Mouse (Mus musculus) limb, embryonic 10.5 days (tissue): ENCODE data around the gene Fam129c. TPM values are rescaled to one million over a fixed set of nuclear protein-coding genes. Genes with fewer than 3 reads are reported as not detected.

Experiments used
- DNase-seq: peaks from one replicate; pipeline ENCODE4 v3.0.0-alpha.2; 2017; ENCODE audit warnings: low spot score
- H3K27ac ChIP-seq: fragments of 300-500 bp; sonication (generic); 2 replicates; pipeline ENCODE4 v1.5.1; 2016; ENCODE audit warnings: mild to moderate bottlenecking
- H3K27me3 ChIP-seq: fragments of 300-500 bp; sonication (generic); 2 replicates; pipeline ENCODE4 v1.6.1; 2016; ENCODE audit warnings: low read depth, mild to moderate bottlenecking; ENCODE audit not compliant: poor library complexity, severe bottlenecking
- H3K36me3 ChIP-seq: fragments of 300-500 bp; sonication (generic); 2 replicates; pipeline ENCODE4 v1.6.1; 2016; ENCODE audit warnings: mild to moderate bottlenecking, moderate library complexity
- H3K4me1 ChIP-seq: fragments of 300-500 bp; sonication (generic); 2 replicates; pipeline ENCODE4 v1.6.1; 2016
- H3K4me3 ChIP-seq: fragments of 300-500 bp; sonication (generic); 2 replicates; pipeline ENCODE4 v1.5.1; 2016; ENCODE audit warnings: mild to moderate bottlenecking, moderate library complexity
- H3K9me3 ChIP-seq: fragments of 300-500 bp; sonication (generic); replicated peaks from 2 replicates; pipeline ENCODE4 v1.6.1; 2016; ENCODE audit warnings: mild to moderate bottlenecking
- WGBS: fragments of 180-500 bp; shearing (Covaris S2); methylation state at CpG from one replicate; pipeline ENCODE4 v1.1.7; 2016; 5-methylcytosine and 5-hydroxymethylcytosine counted together
- polyA plus RNA-seq: library from polyadenylated mRNA; unstranded; fragments of >200 nt; fragmentation: Nextera tagmentation; extraction: Ambion mirVana; gene quantifications from 2 replicates; pipeline ENCODE4 v1.2.1, GENCODE M21; 2016

The Fam129c gene
- polyA plus RNA-seq, 1 experiment from 2014 or later, result 4.0 TPM

- no peak for DNase-seq
- 10% methylated on average over 16 of the region's 16 CpGs for WGBS
- Histone ChIP-seq H3K9me3 (peaks cover 6% of the 10 kb centered on the region), H3K27me3 (peaks cover 43% of the 10 kb centered on the region), H3K4me3 (peak overlapping the region; percentile 61), H3K4me1 (peaks cover 37% of the 10 kb centered on the region), H3K36me3 (peaks cover 29% of the 10 kb centered on the region), H3K27ac (peak overlapping the region; percentile 82)
Measured at GRCm38 (mm10) chr8:71628396-71629095, 31.1 kb downstream of the Fam129c start.

GRCm38 (mm10) chr8:71629096-71629697 lies 31.7 kb downstream of the Fam129c start:
- peaks cover 43% of the 10 kb centered on the region for H3K4me1 ChIP-seq
- WGBS, result under 1% methylated on average over 50 of the region's 55 CpGs
- H3K36me3 ChIP-seq, result peaks cover 23% of the 10 kb centered on the region
- H3K27me3 ChIP-seq, result peaks cover 50% of the 10 kb centered on the region
- peak overlapping the region; percentile 82 for H3K27ac ChIP-seq
- H3K9me3 ChIP-seq, result peaks cover 6% of the 10 kb centered on the region
- DNase-seq, result peak; percentile 97
- H3K4me3 ChIP-seq, result peak overlapping the region; percentile 61

GRCm38 (mm10) chr8:71629781-71630212 lies 32.3 kb downstream of the Fam129c start:
- peak; percentile 59 for DNase-seq
- H3K9me3 ChIP-seq, result peaks cover 6% of the 10 kb centered on the region
- peaks cover 17% of the 10 kb centered on the region for H3K36me3 ChIP-seq
- H3K4me1 ChIP-seq, result peaks cover 48% of the 10 kb centered on the region
- 5% methylated on average over 25 of the region's 25 CpGs for WGBS
- peak overlapping the region; percentile 61 for H3K4me3 ChIP-seq
- H3K27ac ChIP-seq, result peak overlapping the region; percentile 82
- H3K27me3 ChIP-seq, result peaks cover 56% of the 10 kb centered on the region

GRCm38 (mm10) chr8:71630761-71631160 lies 33.3 kb downstream of the Fam129c start:
- H3K36me3 ChIP-seq, result peaks cover 7% of the 10 kb centered on the region
- H3K4me3 ChIP-seq, result no peak overlapping the region
- no peak for DNase-seq
- peaks cover 65% of the 10 kb centered on the region for H3K27me3 ChIP-seq
- peaks cover 48% of the 10 kb centered on the region for H3K4me1 ChIP-seq
- peaks cover 6% of the 10 kb centered on the region for H3K9me3 ChIP-seq
- no peak overlapping the region for H3K27ac ChIP-seq
- 89% methylated on average over 6 of the region's 6 CpGs for WGBS

GRCm38 (mm10) chr8:71631897-71632296 lies 34.4 kb downstream of the Fam129c start:
- peaks cover 76% of the 10 kb centered on the region for H3K27me3 ChIP-seq
- H3K4me3 ChIP-seq, result no peak overlapping the region
- peaks cover 48% of the 10 kb centered on the region for H3K4me1 ChIP-seq
- H3K36me3 ChIP-seq, result no peaks in the 10 kb centered on the region
- H3K9me3 ChIP-seq, result peaks cover 6% of the 10 kb centered on the region
- no peak for DNase-seq
- no peak overlapping the region for H3K27ac ChIP-seq
- 67% methylated on average over 2 of the region's 2 CpGs for WGBS

- Histone ChIP-seq H3K36me3 (no peaks in the 10 kb centered on the region), H3K9me3 (peaks cover 6% of the 10 kb centered on the region), H3K27me3 (peaks cover 86% of the 10 kb centered on the region), H3K27ac (no peak overlapping the region), H3K4me3 (peak overlapping the region; percentile 38; the same call in 1 of the 2 replicates), H3K4me1 (peaks cover 37% of the 10 kb centered on the region)
- peak; percentile 56 for DNase-seq
- 10% methylated on average over 19 of the region's 22 CpGs for WGBS
Measured at GRCm38 (mm10) chr8:71633164-71633563, 35.7 kb downstream of the Fam129c start.

- H3K36me3 ChIP-seq, result no peaks in the 10 kb centered on the region
- H3K27ac ChIP-seq, result no peak overlapping the region
- H3K4me1 ChIP-seq, result peaks cover 27% of the 10 kb centered on the region
- peaks cover 6% of the 10 kb centered on the region for H3K9me3 ChIP-seq
- DNase-seq, result peak; percentile 69
- WGBS, result 3% methylated on average over 26 of the region's 26 CpGs
- peaks cover 95% of the 10 kb centered on the region for H3K27me3 ChIP-seq
- peak overlapping the region; percentile 38 for H3K4me3 ChIP-seq
Measured at GRCm38 (mm10) chr8:71633981-71634667, 36.7 kb downstream of the Fam129c start.

GRCm38 (mm10) chr8:71637149-71638095 lies 40.0 kb downstream of the Fam129c start:
- no peaks in the 10 kb centered on the region for H3K36me3 ChIP-seq
- H3K27ac ChIP-seq, result no peak overlapping the region
- 74% methylated on average over 8 of the region's 8 CpGs for WGBS
- H3K9me3 ChIP-seq, result peaks cover 6% of the 10 kb centered on the region
- peaks cover 64% of the 10 kb centered on the region for H3K27me3 ChIP-seq
- no peak for DNase-seq
- peaks cover 15% of the 10 kb centered on the region for H3K4me1 ChIP-seq
- H3K4me3 ChIP-seq, result no peak overlapping the region

- peaks cover 55% of the 10 kb centered on the region for H3K27me3 ChIP-seq
- H3K4me1 ChIP-seq, result peaks cover 12% of the 10 kb centered on the region
- no peaks in the 10 kb centered on the region for H3K9me3 ChIP-seq
- H3K27ac ChIP-seq, result no peak overlapping the region
- WGBS, result 74% methylated on average over 6 of the region's 6 CpGs
- no peak for DNase-seq
- no peaks in the 10 kb centered on the region for H3K36me3 ChIP-seq
- H3K4me3 ChIP-seq, result no peak overlapping the region
Measured at GRCm38 (mm10) chr8:71638321-71638720, 40.9 kb downstream of the Fam129c start.

- H3K27ac ChIP-seq, result no peak overlapping the region
- H3K4me3 ChIP-seq, result no peak overlapping the region
- no peak for DNase-seq
- peaks cover 4% of the 10 kb centered on the region for H3K4me1 ChIP-seq
- H3K36me3 ChIP-seq, result no peaks in the 10 kb centered on the region
- H3K9me3 ChIP-seq, result no peaks in the 10 kb centered on the region
- peaks cover 45% of the 10 kb centered on the region for H3K27me3 ChIP-seq
- WGBS, result 89% methylated on average over 4 of the region's 4 CpGs
Measured at GRCm38 (mm10) chr8:71639318-71639717, 41.9 kb downstream of the Fam129c start.

GRCm38 (mm10) chr8:71645510-71645909 lies 48.1 kb downstream of the Fam129c start:
- no peaks in the 10 kb centered on the region for H3K36me3 ChIP-seq
- no peaks in the 10 kb centered on the region for H3K9me3 ChIP-seq
- H3K27ac ChIP-seq, result no peak overlapping the region
- no peaks in the 10 kb centered on the region for H3K4me1 ChIP-seq
- 85% methylated on average over 9 of the region's 9 CpGs for WGBS
- DNase-seq, result no peak
- H3K27me3 ChIP-seq, result peaks cover 3% of the 10 kb centered on the region; the same call in 1 of the 2 replicates
- no peak overlapping the region for H3K4me3 ChIP-seq

GRCm38 (mm10) chr8:71654600-71654999 lies 57.2 kb downstream of the Fam129c start:
- Histone ChIP-seq H3K27ac (no peak overlapping the region), H3K27me3 (peaks cover 92% of the 10 kb centered on the region), H3K9me3 (no peaks in the 10 kb centered on the region), H3K36me3 (no peaks in the 10 kb centered on the region), H3K4me3 (peak overlapping the region; percentile 39), H3K4me1 (peaks cover 12% of the 10 kb centered on the region)
- DNase-seq, result peak; percentile 56
- 2% methylated on average over 24 of the region's 24 CpGs for WGBS
